Mouse (Mus musculus) neural tube, embryonic 13.5 days (tissue): ENCODE data around the gene Agap1. TPM values are rescaled to one million over a fixed set of nuclear protein-coding genes. Genes with fewer than 3 reads are reported as not detected.

Experiments
- ATAC-seq: fragments of 200-750 bp; cut with Nextera tagmentation; 2 replicates; pipeline ENCODE4 v1.8.0; 2017; ENCODE audit warnings: low read depth, mild to moderate bottlenecking, moderate TSS enrichment, moderate library complexity
- H3K27ac ChIP-seq: fragments of 300-500 bp; sonication (generic); replicated peaks from 2 replicates; pipeline ENCODE4 v1.5.1; 2015; ENCODE audit warnings: moderate library complexity, mild to moderate bottlenecking, inconsistent platforms
- H3K27me3 ChIP-seq: fragments of 300-500 bp; sonication (generic); 2 replicates; pipeline ENCODE4 v1.6.1; 2015; ENCODE audit warnings: mild to moderate bottlenecking, inconsistent platforms
- H3K36me3 ChIP-seq: fragments of 300-500 bp; sonication (generic); 2 replicates; pipeline ENCODE4 v1.6.1; 2015; ENCODE audit warnings: mild to moderate bottlenecking, inconsistent platforms
- H3K4me1 ChIP-seq: fragments of 300-500 bp; sonication (generic); replicated peaks from 2 replicates; pipeline ENCODE4 v1.6.1; 2015; ENCODE audit warnings: inconsistent platforms
- H3K4me2 ChIP-seq: fragments of 300-500 bp; sonication (generic); 2 replicates; pipeline ENCODE4 v1.6.1; 2015; ENCODE audit warnings: inconsistent platforms, mild to moderate bottlenecking, moderate library complexity
- H3K4me3 ChIP-seq: fragments of 300-500 bp; sonication (generic); 2 replicates; pipeline ENCODE4 v1.5.1; 2015; ENCODE audit warnings: mild to moderate bottlenecking, inconsistent platforms
- H3K9ac ChIP-seq: fragments of 300-500 bp; sonication (generic); 2 replicates; pipeline ENCODE4 v1.6.1; 2015; ENCODE audit warnings: moderate library complexity, mild to moderate bottlenecking, inconsistent platforms
- H3K9me3 ChIP-seq: fragments of 300-500 bp; sonication (generic); 2 replicates; pipeline ENCODE4 v1.6.1; 2016; ENCODE audit warnings: inconsistent platforms
- WGBS: fragments of 180-500 bp; shearing (Covaris S2); methylation state at CpG from one replicate; pipeline ENCODE4 v1.1.7; 2015; 5-methylcytosine and 5-hydroxymethylcytosine counted together
- polyA plus RNA-seq: library from polyadenylated mRNA; unstranded; fragments of >200 nt; fragmentation: Nextera tagmentation; extraction: Ambion mirVana; gene quantifications from 2 replicates; pipeline ENCODE4 v1.2.1, GENCODE M21; 2015

The Agap1 gene
- polyA plus RNA-seq, 1 experiment from 2014 or later = 48.1 TPM

DNA sequence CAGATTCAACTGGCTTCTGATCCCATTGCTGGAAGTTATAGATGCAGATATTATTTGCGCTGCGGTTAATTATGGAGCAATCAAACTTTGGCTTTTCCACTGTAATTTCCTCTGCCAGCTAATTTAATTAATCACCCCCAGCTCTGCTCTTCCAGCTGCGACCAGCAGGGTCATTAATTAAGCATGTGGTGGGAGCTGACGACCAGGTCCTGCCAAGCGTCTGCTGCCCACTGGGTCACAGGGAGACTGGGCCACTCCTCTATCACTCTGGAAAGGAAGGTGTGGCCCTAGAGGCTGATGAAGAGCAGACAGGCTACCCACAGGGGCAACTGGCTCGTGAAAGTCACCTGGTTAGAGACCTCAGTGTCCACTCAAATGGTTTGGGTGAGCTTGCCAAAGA is 411.2 kb downstream of the Agap1 start:
- H3K9ac ChIP-seq = no peak overlapping the region
- H3K36me3 ChIP-seq = no peaks in the 10 kb centered on the region
- 30% methylated on average over 6 of the region's 6 CpGs for WGBS
- peaks cover 68% of the 10 kb centered on the region for H3K4me1 ChIP-seq
- no peak overlapping the region for H3K4me3 ChIP-seq
- 0 out of 2 replicates have a peak overlapping the region, but pooled peaks have one; percentile 56 for H3K27ac ChIP-seq
- 0 out of 2 replicates have a peak, but pooled peaks have one; percentile 32 for ATAC-seq
- H3K4me2 ChIP-seq = no peak overlapping the region
- H3K27me3 ChIP-seq = no peaks in the 10 kb centered on the region
- no peaks in the 10 kb centered on the region for H3K9me3 ChIP-seq

DNA sequence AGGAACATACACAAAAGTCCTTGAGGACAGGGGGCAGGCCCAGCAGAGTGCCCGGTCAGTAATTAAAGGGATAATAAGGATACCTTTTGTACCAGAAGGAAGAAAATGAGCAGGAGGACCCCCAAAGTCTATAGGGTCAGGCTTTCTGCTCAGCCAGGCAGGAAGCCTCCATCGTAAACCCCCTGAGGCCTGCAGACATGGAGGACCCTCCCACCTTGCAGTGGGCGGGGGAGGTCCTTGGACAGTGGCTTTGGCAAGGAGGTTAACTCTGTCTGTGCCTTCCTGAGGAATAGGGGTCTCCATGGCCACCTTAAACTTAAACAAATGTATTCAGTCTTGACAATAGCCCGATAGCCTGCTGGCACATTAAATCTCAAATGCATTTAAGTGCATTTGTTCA is 413.2 kb downstream of the Agap1 start:
- 18% methylated on average over 4 of the region's 4 CpGs for WGBS
- H3K4me2 ChIP-seq = no peak overlapping the region
- no peak overlapping the region for H3K27ac ChIP-seq
- H3K9me3 ChIP-seq = no peaks in the 10 kb centered on the region
- no peaks in the 10 kb centered on the region for H3K27me3 ChIP-seq
- H3K4me1 ChIP-seq = peaks cover 64% of the 10 kb centered on the region
- ATAC-seq = no peak
- H3K4me3 ChIP-seq = no peak overlapping the region
- H3K9ac ChIP-seq = 0 out of 2 replicates have a peak overlapping the region, but pooled peaks have one; percentile 13
- no peaks in the 10 kb centered on the region for H3K36me3 ChIP-seq

DNA sequence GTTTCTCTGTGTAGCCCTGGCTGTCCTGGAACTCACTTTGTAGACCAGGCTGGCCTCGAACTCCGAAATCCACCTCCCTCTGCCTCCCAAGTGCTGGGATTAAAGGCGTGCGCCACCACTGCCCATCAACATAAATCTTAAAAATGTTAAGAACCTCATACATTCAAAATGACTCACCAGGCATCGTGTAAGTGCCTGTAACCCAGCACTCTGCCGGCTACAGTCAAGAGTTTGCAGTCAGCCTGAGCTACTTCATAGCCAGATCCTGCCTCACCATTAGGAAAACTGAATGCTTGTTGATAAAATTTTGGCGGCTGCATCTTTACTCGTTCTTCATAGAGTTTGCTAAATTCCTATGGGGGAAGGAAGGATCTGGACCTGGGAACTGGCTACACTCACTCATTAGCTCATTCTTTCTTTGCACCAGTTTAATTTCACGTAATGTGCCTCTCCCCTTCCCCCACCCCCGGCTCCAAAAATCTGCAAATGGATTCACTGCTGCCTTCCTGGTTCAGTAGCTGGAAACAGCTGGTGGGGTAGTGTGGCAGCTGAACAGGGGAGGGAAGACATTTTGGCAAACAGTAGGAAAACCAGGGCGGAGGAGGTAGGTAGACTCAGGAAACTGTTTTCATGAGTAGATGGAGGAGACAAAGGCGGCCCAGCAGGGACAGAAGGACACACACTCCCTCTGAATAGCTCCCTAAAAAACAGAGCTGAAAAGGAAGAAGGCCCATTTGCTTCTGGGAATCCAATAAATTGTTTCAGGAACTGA is 415.7 kb downstream of the Agap1 start:
- Histone ChIP-seq H3K4me3 (no peak overlapping the region), H3K4me2 (no peak overlapping the region), H3K9me3 (no peaks in the 10 kb centered on the region), H3K4me1 (peaks cover 51% of the 10 kb centered on the region), H3K27me3 (no peaks in the 10 kb centered on the region), H3K9ac (no peak overlapping the region), H3K36me3 (no peaks in the 10 kb centered on the region), H3K27ac (peak overlapping the region; percentile 30; the same call in 1 of the 2 replicates)
- no peak for ATAC-seq
- WGBS = 22% methylated on average over 12 of the region's 12 CpGs

DNA sequence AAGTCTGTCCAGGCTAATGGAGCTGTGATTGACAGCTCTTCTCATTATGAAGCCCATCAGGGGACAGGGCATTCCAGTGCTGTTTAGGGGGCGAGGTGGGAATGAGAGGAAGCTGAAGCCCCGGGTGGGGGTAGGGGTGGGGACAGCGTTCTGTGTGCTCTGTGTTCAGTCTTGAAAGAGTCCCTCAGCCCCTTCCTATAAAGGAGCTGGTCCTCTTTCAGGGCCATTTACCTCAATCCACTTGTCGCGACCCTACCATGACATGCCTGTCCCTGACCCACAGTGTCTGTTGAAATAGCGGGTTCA is 416.3 kb downstream of the Agap1 start:
- Histone ChIP-seq H3K36me3 (no peaks in the 10 kb centered on the region), H3K9ac (no peak overlapping the region), H3K9me3 (no peaks in the 10 kb centered on the region), H3K4me1 (peaks cover 47% of the 10 kb centered on the region), H3K27me3 (no peaks in the 10 kb centered on the region), H3K27ac (peak overlapping the region; percentile 30; the same call in 1 of the 2 replicates), H3K4me3 (no peak overlapping the region), H3K4me2 (no peak overlapping the region)
- 19% methylated on average over 6 of the region's 6 CpGs for WGBS
- no peak for ATAC-seq

DNA sequence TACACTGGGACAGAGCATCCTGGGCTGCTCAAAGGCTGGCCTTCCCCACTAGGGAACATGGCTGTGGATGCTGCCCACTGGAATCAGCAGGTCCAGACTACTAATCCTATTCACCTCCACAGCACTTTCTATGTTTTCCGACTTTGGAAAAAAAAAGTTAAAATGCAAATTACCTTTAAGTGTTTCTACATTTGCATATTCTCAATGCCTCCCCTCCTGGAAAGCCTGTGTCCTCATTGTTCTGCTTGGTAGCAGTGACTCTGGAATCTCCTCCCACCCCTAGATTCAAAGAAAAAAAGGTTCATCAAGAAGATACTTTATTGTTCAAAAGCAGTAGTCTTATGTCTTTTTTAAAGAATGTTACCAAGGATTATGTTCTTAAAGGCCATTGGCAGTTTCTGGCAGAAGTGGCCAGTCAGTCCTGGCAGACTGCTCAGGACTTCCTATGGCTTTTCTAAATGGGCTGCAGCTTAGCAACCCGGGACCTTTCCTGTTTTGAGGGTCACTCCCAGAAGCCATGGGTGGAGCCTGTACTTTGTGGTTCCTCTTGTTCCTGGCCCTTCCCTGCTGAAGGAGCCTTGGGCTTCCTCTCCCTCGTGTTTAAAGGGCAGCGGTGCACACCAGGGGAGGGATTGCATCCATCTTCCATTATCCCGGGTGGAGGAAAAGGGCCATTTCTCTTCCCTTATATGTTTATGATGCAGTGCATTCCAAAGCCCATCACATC is 421.9 kb downstream of the Agap1 start:
- no peak overlapping the region for H3K9ac ChIP-seq
- no peak overlapping the region for H3K4me3 ChIP-seq
- H3K27ac ChIP-seq = peak overlapping the region; percentile 61
- H3K27me3 ChIP-seq = no peaks in the 10 kb centered on the region
- ATAC-seq = peak; percentile 41; the same call in 1 of the 2 replicates
- no peaks in the 10 kb centered on the region for H3K9me3 ChIP-seq
- 4% methylated on average over 5 of the region's 5 CpGs for WGBS
- H3K36me3 ChIP-seq = no peaks in the 10 kb centered on the region
- no peak overlapping the region for H3K4me2 ChIP-seq
- peaks cover 65% of the 10 kb centered on the region for H3K4me1 ChIP-seq

DNA sequence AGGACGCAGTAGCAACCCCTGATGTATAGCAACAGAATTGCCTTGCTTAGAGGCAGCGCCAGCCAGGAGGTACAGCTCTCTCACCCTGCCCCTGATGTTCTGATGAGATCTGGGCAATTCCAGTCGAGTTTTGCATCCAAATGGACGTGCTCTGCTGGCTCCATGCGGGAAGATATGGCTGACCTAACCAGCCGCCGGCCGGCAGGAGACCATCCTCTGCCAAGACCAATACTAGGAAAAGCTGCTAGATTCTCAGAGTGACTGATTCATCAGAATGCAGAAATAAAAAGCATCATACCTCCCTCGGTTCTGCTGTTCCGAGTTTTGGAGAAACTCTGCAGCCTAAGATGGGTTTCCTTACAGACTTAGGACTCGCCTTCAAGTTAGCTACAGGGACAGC is 423.9 kb downstream of the Agap1 start:
- no peaks in the 10 kb centered on the region for H3K27me3 ChIP-seq
- no peak overlapping the region for H3K4me3 ChIP-seq
- no peak overlapping the region for H3K9ac ChIP-seq
- 76% methylated on average over 11 of the region's 11 CpGs for WGBS
- H3K4me1 ChIP-seq = peaks cover 60% of the 10 kb centered on the region
- H3K9me3 ChIP-seq = no peaks in the 10 kb centered on the region
- no peak for ATAC-seq
- H3K36me3 ChIP-seq = no peaks in the 10 kb centered on the region
- no peak overlapping the region for H3K4me2 ChIP-seq
- no peak overlapping the region for H3K27ac ChIP-seq

DNA sequence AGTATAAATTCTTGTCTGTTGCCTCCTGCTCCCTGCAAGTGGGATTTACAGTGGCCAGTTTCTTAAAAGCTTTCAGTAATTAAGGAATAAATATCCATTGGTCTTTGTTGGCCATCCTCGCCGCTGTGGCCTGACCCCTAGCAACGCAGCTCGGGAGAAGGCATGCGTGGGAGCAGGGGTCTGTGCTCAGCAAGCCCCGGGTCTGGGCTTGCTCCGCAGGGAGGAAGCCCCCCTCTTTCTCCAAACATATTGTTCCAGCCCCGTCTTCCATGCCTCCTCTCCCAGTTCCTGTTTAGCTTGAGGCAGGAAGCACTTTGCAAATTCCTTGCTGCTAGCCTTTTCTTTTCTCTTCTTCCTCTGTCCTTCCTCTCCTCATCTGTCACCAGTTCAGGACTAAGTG is 425.6 kb downstream of the Agap1 start:
- Histone ChIP-seq H3K27me3 (no peaks in the 10 kb centered on the region), H3K4me1 (peaks cover 76% of the 10 kb centered on the region)
- 5% methylated on average over 8 of the region's 8 CpGs for WGBS

DNA sequence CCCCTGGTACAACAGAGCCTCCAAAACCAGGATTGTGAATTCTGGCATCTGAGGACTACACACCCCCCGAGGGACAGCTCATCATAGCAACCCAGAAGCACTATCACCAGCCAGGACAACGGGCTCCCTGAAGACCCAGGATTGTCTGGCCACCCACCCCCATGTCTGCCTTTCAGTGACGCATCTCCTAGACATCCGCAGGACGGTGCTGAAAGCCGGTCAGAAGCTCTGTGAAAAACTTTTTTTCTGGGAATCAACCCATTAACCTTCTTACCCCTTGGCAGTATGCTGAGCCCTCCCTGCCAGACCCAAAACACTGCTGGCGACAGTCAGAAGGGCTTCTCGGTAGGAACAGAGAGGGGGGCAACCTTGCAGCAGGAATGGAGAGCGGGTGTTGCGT is 426.2 kb downstream of the Agap1 start:
- H3K4me2 ChIP-seq = no peak overlapping the region
- H3K4me1 ChIP-seq = peaks cover 82% of the 10 kb centered on the region
- no peak overlapping the region for H3K9ac ChIP-seq
- H3K27ac ChIP-seq = no peak overlapping the region; the same call in 1 of the 2 replicates
- no peak for ATAC-seq
- H3K4me3 ChIP-seq = no peak overlapping the region
- no peaks in the 10 kb centered on the region for H3K9me3 ChIP-seq
- H3K27me3 ChIP-seq = no peaks in the 10 kb centered on the region
- H3K36me3 ChIP-seq = no peaks in the 10 kb centered on the region
- 61% methylated on average over 10 of the region's 10 CpGs for WGBS

More for the DNA sequence above, 425.6 kb downstream of the Agap1 start:
- Histone ChIP-seq H3K36me3 (no peaks in the 10 kb centered on the region), H3K4me3 (no peak overlapping the region), H3K9ac (no peak overlapping the region), H3K4me2 (no peak overlapping the region), H3K27ac (no peak overlapping the region; the same call in 1 of the 2 replicates), H3K9me3 (no peaks in the 10 kb centered on the region)
- ATAC-seq = no peak

DNA sequence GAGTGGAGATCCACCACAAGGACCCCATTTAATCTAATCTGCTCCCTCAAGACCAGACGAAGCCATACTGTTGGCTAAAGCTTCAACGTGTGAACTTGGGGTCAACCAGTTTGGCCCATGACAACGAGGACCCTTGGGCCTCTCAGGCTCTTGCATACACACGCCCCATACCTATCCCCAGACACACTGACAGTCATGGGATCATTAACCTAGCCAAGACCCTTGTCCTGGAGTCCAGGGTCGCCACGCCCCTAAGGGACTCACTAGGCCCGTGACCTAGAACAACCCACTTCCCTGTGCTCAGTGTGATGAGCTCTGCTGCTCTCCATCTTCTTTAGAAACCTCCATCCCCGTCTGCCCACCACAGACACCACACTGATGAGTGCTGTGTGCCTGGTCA is 429.7 kb downstream of the Agap1 start:
- 90% methylated on average over 8 of the region's 8 CpGs for WGBS

DNA sequence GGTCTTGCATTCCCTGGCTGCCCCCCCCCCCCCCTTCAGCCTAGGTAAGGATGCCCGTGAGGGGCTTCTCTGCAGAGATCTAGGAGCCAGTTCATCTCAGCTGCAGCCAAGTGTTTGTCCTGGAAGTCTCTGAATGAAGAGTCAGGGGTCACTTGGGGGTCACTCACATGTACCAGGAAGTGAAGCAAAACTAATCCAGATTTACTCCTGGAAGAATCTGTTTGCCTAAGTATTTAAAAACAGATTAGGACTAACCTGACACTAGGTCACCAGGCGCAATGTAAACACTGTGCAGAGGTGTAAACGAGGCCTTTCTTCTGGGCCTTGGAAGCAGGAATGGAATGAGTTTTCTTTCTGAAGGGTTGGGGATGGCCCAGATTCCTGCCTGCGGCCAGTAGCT is 431.1 kb downstream of the Agap1 start:
- no peak overlapping the region for H3K4me3 ChIP-seq
- no peaks in the 10 kb centered on the region for H3K9me3 ChIP-seq
- H3K9ac ChIP-seq = no peak overlapping the region
- H3K27me3 ChIP-seq = no peaks in the 10 kb centered on the region
- no peak overlapping the region for H3K27ac ChIP-seq
- peaks cover 62% of the 10 kb centered on the region for H3K4me1 ChIP-seq
- ATAC-seq = no peak
- 32% methylated on average over 4 of the region's 4 CpGs for WGBS
- H3K4me2 ChIP-seq = no peak overlapping the region
- H3K36me3 ChIP-seq = peaks cover 28% of the 10 kb centered on the region

More for the DNA sequence above, 429.7 kb downstream of the Agap1 start:
- no peaks in the 10 kb centered on the region for H3K27me3 ChIP-seq
- H3K4me1 ChIP-seq = peaks cover 66% of the 10 kb centered on the region
- ATAC-seq = no peak
- H3K9me3 ChIP-seq = no peaks in the 10 kb centered on the region
- H3K9ac ChIP-seq = no peak overlapping the region
- peaks cover 17% of the 10 kb centered on the region for H3K36me3 ChIP-seq
- no peak overlapping the region for H3K4me2 ChIP-seq
- no peak overlapping the region for H3K4me3 ChIP-seq
- H3K27ac ChIP-seq = no peak overlapping the region

DNA sequence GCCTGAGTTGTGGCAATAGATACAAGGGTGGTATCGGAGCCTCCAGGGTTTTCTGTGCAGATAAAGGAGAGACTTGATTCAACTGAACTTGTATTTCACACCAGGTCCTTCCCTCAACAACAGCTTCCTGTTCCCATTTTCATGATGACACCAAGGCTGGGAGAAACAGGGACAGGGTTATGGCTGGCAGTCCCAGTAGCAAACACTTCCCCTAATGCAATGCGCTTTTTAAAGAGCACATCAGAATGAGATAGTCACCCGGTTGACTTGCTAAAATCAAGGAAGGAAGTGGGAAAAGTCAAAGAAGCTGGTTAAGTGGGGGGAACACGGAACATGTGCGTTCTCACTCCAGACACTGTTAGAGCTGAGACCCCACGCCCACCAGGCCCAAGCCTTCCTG is 436.8 kb downstream of the Agap1 start:
- Histone ChIP-seq H3K4me3 (no peak overlapping the region), H3K27ac (no peak overlapping the region), H3K36me3 (peaks cover 44% of the 10 kb centered on the region), H3K9me3 (no peaks in the 10 kb centered on the region), H3K4me1 (peaks cover 64% of the 10 kb centered on the region), H3K9ac (no peak overlapping the region), H3K4me2 (no peak overlapping the region), H3K27me3 (no peaks in the 10 kb centered on the region)
- no peak for ATAC-seq
- WGBS = 82% methylated on average over 6 of the region's 6 CpGs

DNA sequence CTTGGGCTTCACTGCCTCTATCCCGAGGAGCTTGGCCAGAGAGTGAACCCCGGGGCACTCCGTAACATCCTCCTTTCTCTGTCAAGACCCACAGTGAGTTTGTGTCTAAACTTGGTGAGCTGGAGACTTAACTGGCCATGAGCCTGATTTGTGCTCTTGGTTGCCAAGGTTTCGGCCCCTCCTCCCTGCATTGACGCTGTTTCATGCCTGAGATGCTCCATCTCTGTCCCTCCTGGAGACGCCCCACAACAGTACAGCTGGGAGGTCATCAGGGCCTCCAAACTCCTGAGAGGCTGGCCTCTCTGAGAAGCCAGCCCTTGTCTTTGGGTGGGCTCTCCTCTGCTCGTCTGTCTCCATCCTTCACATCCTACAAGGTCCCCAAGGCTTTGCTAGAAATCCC is 437.7 kb downstream of the Agap1 start:
- no peaks in the 10 kb centered on the region for H3K9me3 ChIP-seq
- H3K36me3 ChIP-seq = peaks cover 50% of the 10 kb centered on the region
- no peak overlapping the region for H3K27ac ChIP-seq
- H3K4me1 ChIP-seq = peaks cover 61% of the 10 kb centered on the region
- 16% methylated on average over 7 of the region's 7 CpGs for WGBS
- no peak overlapping the region for H3K4me3 ChIP-seq
- no peak overlapping the region for H3K4me2 ChIP-seq
- ATAC-seq = no peak
- no peak overlapping the region for H3K9ac ChIP-seq
- H3K27me3 ChIP-seq = no peaks in the 10 kb centered on the region
